Mouse (Mus musculus): Measurements from ENCODE around the gene Slc13a2. TPM values are rescaled to one million over a fixed set of nuclear protein-coding genes. Genes with fewer than 3 reads are reported as not detected.
A peak's percentile ranks its signal among the peaks of the same experiment; 100 is the strongest.

Gene Slc13a2
- total RNA-seq, 2 experiments from 2014 or later, result not detected

GRCm38 (mm10) chr11:78435776-78436349 is 13.8 kb upstream of the Slc13a2 start:
- no peak for DNase-seq (ENCODE audit: low spot score in 2 of 2)

GRCm38 (mm10) chr11:78434052-78434451 is 12.0 kb upstream of the Slc13a2 start:
- DNase-seq (ENCODE audit: low spot score in 2 of 2), result no peak

- DNase-seq (ENCODE audit: low spot score in 2 of 2), result no peak
These were observed 9.2 kb upstream of the Slc13a2 start for GRCm38 (mm10) chr11:78431176-78431575.

- no peak for DNase-seq (ENCODE audit: low spot score in 2 of 2)
These were observed 8.3 kb upstream of the Slc13a2 start for GRCm38 (mm10) chr11:78430195-78430878.

GRCm38 (mm10) chr11:78428309-78428708 is 6.3 kb upstream of the Slc13a2 start:
- DNase-seq (ENCODE audit: low spot score in 2 of 2), result no peak

GRCm38 (mm10) chr11:78427655-78428054 is 5.6 kb upstream of the Slc13a2 start:
- no peak for DNase-seq (ENCODE audit: low spot score in 2 of 2)

GRCm38 (mm10) chr11:78425572-78425971 is 3.6 kb upstream of the Slc13a2 start:
- no peak for DNase-seq (ENCODE audit: low spot score in 2 of 2)

- DNase-seq (ENCODE audit: low spot score in 2 of 2), result peak; percentile 35 to 58
These were observed 2.3 kb upstream of the Slc13a2 start for GRCm38 (mm10) chr11:78424352-78424751.

GRCm38 (mm10) chr11:78421201-78422009 is 612 bp downstream of the Slc13a2 start:
- DNase-seq (ENCODE audit: low spot score in 2 of 2), result no peak

- DNase-seq (ENCODE audit: low spot score in 2 of 2), result no peak
These were observed 1.6 kb downstream of the Slc13a2 start for GRCm38 (mm10) chr11:78420263-78420889.

GRCm38 (mm10) chr11:78416854-78417253 is 5.2 kb downstream of the Slc13a2 start:
- DNase-seq (ENCODE audit: low spot score in 2 of 2), result no peak

GRCm38 (mm10) chr11:78412861-78413260 is 9.2 kb downstream of the Slc13a2 start:
- no peak for DNase-seq (ENCODE audit: low spot score in 2 of 2)

GRCm38 (mm10) chr11:78412324-78412850 is 9.6 kb downstream of the Slc13a2 start:
- DNase-seq (ENCODE audit: low spot score in 2 of 2), result no peak

- DNase-seq (ENCODE audit: low spot score in 2 of 2), result peak; percentile 33 to 45
These were observed 10.3 kb downstream of the Slc13a2 start for GRCm38 (mm10) chr11:78411606-78412323.

- no peak for DNase-seq (ENCODE audit: low spot score in 2 of 2)
These were observed 13.5 kb downstream of the Slc13a2 start for GRCm38 (mm10) chr11:78408256-78409240.

GRCm38 (mm10) chr11:78402062-78402461 is 20.0 kb downstream of the Slc13a2 start:
- no peak for DNase-seq (ENCODE audit: low spot score in 2 of 2)

GRCm38 (mm10) chr11:78401469-78401868 is 20.5 kb downstream of the Slc13a2 start:
- no peak for DNase-seq (ENCODE audit: low spot score in 2 of 2)

- DNase-seq (ENCODE audit: low spot score in 2 of 2), result no peak
These were observed 21.1 kb downstream of the Slc13a2 start for GRCm38 (mm10) chr11:78400936-78401335.

- peak; percentile 81 to 89 for DNase-seq (ENCODE audit: low spot score in 2 of 2)
These were observed 22.3 kb downstream of the Slc13a2 start for GRCm38 (mm10) chr11:78399680-78400079.
